Mouse (Mus musculus): Measurements from ENCODE around the gene Lypd6. TPM values are rescaled to one million over a fixed set of nuclear protein-coding genes. Genes with fewer than 3 reads are reported as not detected.

Lypd6 gene
- polyA plus RNA-seq, 1 experiment from 2014 or later: 31.2 TPM

DNA sequence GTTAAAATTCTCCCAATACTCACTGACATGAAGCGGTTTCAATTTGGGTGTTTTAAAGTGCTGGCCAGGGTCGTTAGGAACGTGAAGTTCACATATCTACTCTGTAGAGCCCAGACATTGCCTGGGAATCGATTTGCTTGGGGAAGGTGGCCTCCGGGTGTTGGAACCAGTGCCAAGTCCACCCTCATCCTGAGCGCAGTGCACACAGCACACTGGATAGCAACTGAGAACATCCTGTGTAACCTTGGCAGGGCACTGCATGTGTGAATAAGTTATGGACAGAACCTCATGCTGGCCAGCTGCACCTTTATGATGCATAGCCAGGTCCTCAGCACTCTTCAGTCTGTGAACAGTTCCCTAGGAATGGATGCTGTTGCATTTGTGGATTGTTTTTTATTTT lies 77.4 kb downstream of the Lypd6 start:
- no peak overlapping the region for H3K9ac ChIP-seq (replicated peaks; ENCODE audit: low read depth, low read length)
- no peaks in the 10 kb centered on the region for H3K4me1 ChIP-seq (ENCODE audit: control insufficient read depth, insufficient read depth, low read length)
- 78% methylated on average over 6 of the region's 6 CpGs for WGBS
- H3K4me2 ChIP-seq (replicated peaks; ENCODE audit: low read depth, low read length): no peak overlapping the region
- no peaks in the 10 kb centered on the region for H3K27me3 ChIP-seq (ENCODE audit: control insufficient read depth, insufficient read depth, low read length)
- ATAC-seq (ENCODE audit: insufficient number of reproducible peaks, insufficient read depth, low FRiP score, low read depth): no peak
- H3K9me3 ChIP-seq (ENCODE audit: control insufficient read depth, low read depth, low read length): no peaks in the 10 kb centered on the region
- no peak overlapping the region for H3K27ac ChIP-seq (ENCODE audit: low read length)
- H3K4me3 ChIP-seq (ENCODE audit: low read depth, low read length): no peak overlapping the region
- H3K36me3 ChIP-seq (ENCODE audit: control insufficient read depth, insufficient read depth, low read length): no peaks in the 10 kb centered on the region

- 62% methylated on average over 9 of the region's 9 CpGs for WGBS
- Histone ChIP-seq H3K4me2 (replicated peaks; ENCODE audit: low read depth, low read length) (no peak overlapping the region), H3K27me3 (ENCODE audit: control insufficient read depth, insufficient read depth, low read length) (no peaks in the 10 kb centered on the region), H3K4me1 (ENCODE audit: control insufficient read depth, insufficient read depth, low read length) (0 out of 2 replicates have a peak, but pooled peaks cover 3% of the 10 kb centered on the region), H3K9ac (replicated peaks; ENCODE audit: low read depth, low read length) (no peak overlapping the region), H3K36me3 (ENCODE audit: control insufficient read depth, insufficient read depth, low read length) (no peaks in the 10 kb centered on the region), H3K4me3 (ENCODE audit: low read depth, low read length) (no peak overlapping the region), H3K27ac (ENCODE audit: low read length) (no peak overlapping the region), H3K9me3 (ENCODE audit: control insufficient read depth, low read depth, low read length) (no peaks in the 10 kb centered on the region)
- no peak for ATAC-seq (ENCODE audit: insufficient number of reproducible peaks, insufficient read depth, low FRiP score, low read depth)
Measured at GRCm38 (mm10) chr2:50147308-50147707, 81.1 kb downstream of the Lypd6 start.

DNA sequence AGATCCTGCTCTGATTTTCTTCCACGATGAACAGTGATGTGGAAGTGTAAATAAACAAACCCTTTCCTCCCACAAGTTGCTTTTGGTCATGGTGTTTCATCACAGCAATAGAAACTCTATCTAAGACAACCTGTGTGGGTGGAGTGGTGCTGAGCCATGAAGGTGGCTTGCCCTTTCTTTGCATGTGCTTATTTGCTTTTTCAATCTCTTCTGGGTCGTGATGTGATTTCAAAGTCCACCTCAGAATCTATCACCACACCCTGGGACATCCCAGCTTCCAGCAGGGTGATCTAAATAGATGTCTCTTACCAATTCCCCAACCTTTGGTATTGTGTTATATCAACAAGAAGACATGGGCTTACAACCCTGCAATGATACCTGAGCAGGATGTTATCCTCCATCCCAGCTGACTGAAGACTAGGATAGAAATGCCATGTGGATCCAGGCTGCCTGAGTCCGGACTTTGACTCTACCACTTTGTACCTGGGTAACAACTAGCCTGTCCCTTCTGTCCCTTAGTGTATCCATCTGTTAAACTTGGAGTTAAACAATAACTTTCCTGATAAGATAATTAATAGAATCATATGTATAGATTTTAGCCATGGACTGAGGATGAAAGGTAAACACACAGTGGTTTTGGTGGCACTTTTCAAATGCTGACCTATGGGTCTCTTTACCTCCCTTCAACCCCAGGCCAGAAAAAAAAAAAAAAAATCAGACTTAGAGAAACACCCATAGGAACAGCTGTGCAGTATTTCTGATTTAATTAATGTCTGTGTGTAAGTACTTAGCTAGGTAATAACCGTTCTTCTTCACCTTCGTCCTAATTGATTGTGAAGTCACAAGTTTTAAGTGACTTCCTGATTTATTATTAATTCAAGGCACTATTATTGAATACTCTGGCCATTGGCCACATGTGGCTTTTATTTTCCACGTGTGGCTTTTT lies 83.3 kb downstream of the Lypd6 start:
- Histone ChIP-seq H3K9ac (replicated peaks; ENCODE audit: low read depth, low read length) (no peak overlapping the region), H3K4me3 (ENCODE audit: low read depth, low read length) (no peak overlapping the region), H3K36me3 (ENCODE audit: control insufficient read depth, insufficient read depth, low read length) (no peaks in the 10 kb centered on the region), H3K4me1 (ENCODE audit: control insufficient read depth, insufficient read depth, low read length) (0 out of 2 replicates have a peak, but pooled peaks cover 3% of the 10 kb centered on the region), H3K27me3 (ENCODE audit: control insufficient read depth, insufficient read depth, low read length) (no peaks in the 10 kb centered on the region), H3K4me2 (replicated peaks; ENCODE audit: low read depth, low read length) (no peak overlapping the region), H3K27ac (ENCODE audit: low read length) (peak overlapping the region; percentile 44; the same call in 1 of the 2 replicates), H3K9me3 (ENCODE audit: control insufficient read depth, low read depth, low read length) (no peaks in the 10 kb centered on the region)
- 0 out of 2 replicates have a peak, but pooled peaks have one; percentile 19 for ATAC-seq (ENCODE audit: insufficient number of reproducible peaks, insufficient read depth, low FRiP score, low read depth)
- 63% methylated on average over 6 of the region's 6 CpGs for WGBS

GRCm38 (mm10) chr2:50150203-50150590 lies 84.0 kb downstream of the Lypd6 start:
- H3K9ac ChIP-seq (replicated peaks; ENCODE audit: low read depth, low read length): no peak overlapping the region
- no peaks in the 10 kb centered on the region for H3K36me3 ChIP-seq (ENCODE audit: control insufficient read depth, insufficient read depth, low read length)
- H3K9me3 ChIP-seq (ENCODE audit: control insufficient read depth, low read depth, low read length): no peaks in the 10 kb centered on the region
- H3K4me3 ChIP-seq (ENCODE audit: low read depth, low read length): no peak overlapping the region
- 66% methylated on average over 7 of the region's 7 CpGs for WGBS
- peak; percentile 92 for ATAC-seq (ENCODE audit: insufficient number of reproducible peaks, insufficient read depth, low FRiP score, low read depth)
- H3K4me1 ChIP-seq (ENCODE audit: control insufficient read depth, insufficient read depth, low read length): 0 out of 2 replicates have a peak, but pooled peaks cover 3% of the 10 kb centered on the region
- peak overlapping the region; percentile 44; the same call in 1 of the 2 replicates for H3K27ac ChIP-seq (ENCODE audit: low read length)
- no peak overlapping the region for H3K4me2 ChIP-seq (replicated peaks; ENCODE audit: low read depth, low read length)
- no peaks in the 10 kb centered on the region for H3K27me3 ChIP-seq (ENCODE audit: control insufficient read depth, insufficient read depth, low read length)

DNA sequence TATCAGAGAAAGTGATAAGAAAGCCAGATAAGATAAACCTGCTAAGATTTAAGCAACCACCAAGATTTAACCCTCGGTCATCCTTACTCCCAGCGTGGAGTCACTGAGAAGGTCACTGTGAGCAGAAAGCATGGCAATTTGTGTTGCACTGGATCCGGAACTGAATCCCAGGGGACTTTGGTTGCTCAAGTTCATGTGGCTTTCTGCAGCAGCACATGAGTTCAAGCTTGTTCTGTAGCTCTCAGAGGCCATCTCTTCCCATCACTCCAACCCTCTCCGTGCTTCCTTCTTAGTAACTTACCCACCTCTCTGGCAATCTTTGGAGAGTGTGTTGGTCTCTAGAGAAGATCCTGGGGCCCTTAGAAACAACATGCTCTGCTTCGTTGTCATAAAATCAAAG lies 84.6 kb downstream of the Lypd6 start:
- no peak overlapping the region for H3K4me3 ChIP-seq (ENCODE audit: low read depth, low read length)
- H3K9ac ChIP-seq (replicated peaks; ENCODE audit: low read depth, low read length): no peak overlapping the region
- no peak overlapping the region; the same call in 1 of the 2 replicates for H3K27ac ChIP-seq (ENCODE audit: low read length)
- 76% methylated on average over 5 of the region's 5 CpGs for WGBS
- H3K4me2 ChIP-seq (replicated peaks; ENCODE audit: low read depth, low read length): no peak overlapping the region
- 0 out of 2 replicates have a peak, but pooled peaks cover 3% of the 10 kb centered on the region for H3K4me1 ChIP-seq (ENCODE audit: control insufficient read depth, insufficient read depth, low read length)
- no peaks in the 10 kb centered on the region for H3K27me3 ChIP-seq (ENCODE audit: control insufficient read depth, insufficient read depth, low read length)
- no peaks in the 10 kb centered on the region for H3K9me3 ChIP-seq (ENCODE audit: control insufficient read depth, low read depth, low read length)
- no peaks in the 10 kb centered on the region for H3K36me3 ChIP-seq (ENCODE audit: control insufficient read depth, insufficient read depth, low read length)
- ATAC-seq (ENCODE audit: insufficient number of reproducible peaks, insufficient read depth, low FRiP score, low read depth): no peak

DNA sequence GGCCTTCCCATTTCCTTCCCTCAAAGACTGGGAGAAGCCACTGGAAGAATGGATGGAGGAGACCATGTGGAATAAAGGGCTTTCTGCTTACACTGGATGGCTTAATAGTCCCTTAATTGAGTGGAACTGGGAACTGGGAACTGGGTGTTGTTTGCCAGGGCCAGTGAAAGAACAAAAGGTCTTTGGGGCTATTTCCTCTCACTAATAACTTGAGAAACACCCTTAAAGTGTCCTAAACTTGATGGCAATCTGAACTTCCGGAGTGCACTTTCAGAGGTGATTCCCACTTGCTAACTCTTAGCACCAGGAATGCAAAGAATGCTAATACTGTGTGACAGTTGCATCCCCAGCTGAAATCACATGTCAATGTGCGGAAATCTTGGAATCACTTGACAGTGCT lies 85.2 kb downstream of the Lypd6 start:
- no peak overlapping the region for H3K27ac ChIP-seq (ENCODE audit: low read length)

DNA sequence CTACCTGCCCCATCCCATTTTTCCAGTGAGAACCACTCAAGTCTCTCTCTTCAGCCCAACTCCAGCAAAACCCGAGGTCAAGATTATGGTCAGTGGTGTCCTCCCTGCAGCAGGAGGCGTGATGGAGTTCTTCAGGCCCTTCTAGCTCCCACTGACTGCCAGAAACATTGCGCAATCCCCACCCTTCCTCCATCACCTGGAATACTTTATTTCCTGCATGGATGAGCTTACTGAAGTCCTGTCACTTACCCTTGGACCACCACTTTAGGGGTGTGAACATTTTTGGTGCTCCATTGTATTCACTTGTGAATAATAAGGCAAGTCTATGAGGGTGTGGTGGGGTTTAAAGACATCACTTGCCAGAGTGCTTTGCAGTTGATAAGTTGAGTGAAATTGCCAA lies 85.7 kb downstream of the Lypd6 start:
- Histone ChIP-seq H3K9me3 (ENCODE audit: control insufficient read depth, low read depth, low read length) (no peaks in the 10 kb centered on the region), H3K27ac (ENCODE audit: low read length) (no peak overlapping the region), H3K27me3 (ENCODE audit: control insufficient read depth, insufficient read depth, low read length) (no peaks in the 10 kb centered on the region), H3K36me3 (ENCODE audit: control insufficient read depth, insufficient read depth, low read length) (no peaks in the 10 kb centered on the region), H3K4me2 (replicated peaks; ENCODE audit: low read depth, low read length) (no peak overlapping the region), H3K9ac (replicated peaks; ENCODE audit: low read depth, low read length) (no peak overlapping the region), H3K4me3 (ENCODE audit: low read depth, low read length) (no peak overlapping the region), H3K4me1 (ENCODE audit: control insufficient read depth, insufficient read depth, low read length) (0 out of 2 replicates have a peak, but pooled peaks cover 3% of the 10 kb centered on the region)
- WGBS: 89% methylated on average over 3 of the region's 3 CpGs
- ATAC-seq (ENCODE audit: insufficient number of reproducible peaks, insufficient read depth, low FRiP score, low read depth): no peak

More for the DNA sequence above, 85.2 kb downstream of the Lypd6 start:
- Histone ChIP-seq H3K4me3 (ENCODE audit: low read depth, low read length) (no peak overlapping the region), H3K4me2 (replicated peaks; ENCODE audit: low read depth, low read length) (no peak overlapping the region), H3K9me3 (ENCODE audit: control insufficient read depth, low read depth, low read length) (no peaks in the 10 kb centered on the region), H3K27me3 (ENCODE audit: control insufficient read depth, insufficient read depth, low read length) (no peaks in the 10 kb centered on the region), H3K36me3 (ENCODE audit: control insufficient read depth, insufficient read depth, low read length) (no peaks in the 10 kb centered on the region), H3K4me1 (ENCODE audit: control insufficient read depth, insufficient read depth, low read length) (0 out of 2 replicates have a peak, but pooled peaks cover 3% of the 10 kb centered on the region), H3K9ac (replicated peaks; ENCODE audit: low read depth, low read length) (no peak overlapping the region)
- no peak for ATAC-seq (ENCODE audit: insufficient number of reproducible peaks, insufficient read depth, low FRiP score, low read depth)
- 72% methylated on average over 2 of the region's 2 CpGs for WGBS

DNA sequence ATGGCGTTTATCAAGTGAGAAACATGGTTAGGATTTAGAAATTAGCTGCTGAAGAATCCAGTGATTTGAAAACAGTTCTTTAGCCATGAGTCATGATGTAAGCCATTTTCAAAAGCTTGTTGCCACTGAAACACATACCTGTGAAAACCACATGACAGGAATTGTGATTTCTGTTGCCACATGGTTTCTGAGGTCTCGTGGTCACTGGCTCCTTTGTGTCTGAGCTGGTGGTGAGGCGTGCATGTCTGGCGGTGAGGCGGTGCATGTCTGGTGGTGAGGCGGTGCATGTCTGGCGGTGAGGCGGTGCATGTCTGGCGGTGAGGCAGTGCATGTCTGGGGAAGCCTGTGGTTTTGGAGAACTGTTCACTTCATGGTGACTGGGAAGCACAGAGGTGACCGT lies 89.8 kb downstream of the Lypd6 start:
- Histone ChIP-seq H3K27me3 (ENCODE audit: control insufficient read depth, insufficient read depth, low read length) (no peaks in the 10 kb centered on the region), H3K36me3 (ENCODE audit: control insufficient read depth, insufficient read depth, low read length) (no peaks in the 10 kb centered on the region), H3K27ac (ENCODE audit: low read length) (no peak overlapping the region), H3K9me3 (ENCODE audit: control insufficient read depth, low read depth, low read length) (no peaks in the 10 kb centered on the region), H3K4me3 (ENCODE audit: low read depth, low read length) (no peak overlapping the region), H3K4me2 (replicated peaks; ENCODE audit: low read depth, low read length) (no peak overlapping the region), H3K9ac (replicated peaks; ENCODE audit: low read depth, low read length) (no peak overlapping the region), H3K4me1 (ENCODE audit: control insufficient read depth, insufficient read depth, low read length) (0 out of 2 replicates have a peak, but pooled peaks cover 3% of the 10 kb centered on the region)
- WGBS: 95% methylated on average over 10 of the region's 10 CpGs
- ATAC-seq (ENCODE audit: insufficient number of reproducible peaks, insufficient read depth, low FRiP score, low read depth): no peak
